Mouse (Mus musculus): ENCODE results near the gene Zic1.

DNA sequence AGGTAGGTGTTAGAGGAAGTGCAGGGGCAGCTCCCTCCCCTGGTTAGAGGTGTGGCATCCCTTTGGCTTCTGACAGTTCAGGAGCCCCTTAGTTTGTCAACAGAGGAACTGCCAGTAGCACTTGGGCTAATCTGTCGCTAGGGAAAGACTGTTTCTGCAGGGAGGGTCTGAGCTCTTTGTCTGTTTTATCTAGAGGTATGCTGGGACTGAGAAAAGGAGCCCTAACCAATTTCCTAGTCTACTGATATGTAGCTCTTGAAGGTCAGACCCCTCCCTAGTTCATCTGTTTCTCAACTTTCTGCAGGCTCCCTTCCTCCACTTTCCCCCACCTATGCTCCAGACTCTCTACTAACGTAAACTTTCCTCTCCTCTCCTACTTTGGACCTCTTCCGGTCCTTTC is 44.2 kb upstream of the Zic1 start:
- no peak for TF ChIP-seq CTCF (IDR thresholded peaks at IDR 0.05)
- no peak for TF ChIP-seq EP300 (IDR thresholded peaks at IDR 0.05)
